Mouse (Mus musculus): ENCODE results near the gene Ccdc43. TPM values are rescaled to one million over a fixed set of nuclear protein-coding genes. Genes with fewer than 3 reads are reported as not detected.
A peak's percentile ranks its signal among the peaks of the same experiment; 100 is the strongest.

The Ccdc43 gene
- polyA plus RNA-seq, 1 experiment from 2014 or later = 31.9 TPM

- peaks cover 41% of the 10 kb centered on the region for H3K27me3 ChIP-seq (replicated peaks)
- peaks cover 8% of the 10 kb centered on the region; the same call in 1 of the 2 replicates for H3K4me1 ChIP-seq
- WGBS = 65% methylated on average over 3 of the region's 3 CpGs
- H3K36me3 ChIP-seq = no peaks in the 10 kb centered on the region
- no peak within 1 kb of the TSS for H3K4me2 ChIP-seq
- H3K27ac ChIP-seq (replicated peaks) = no peak within 1 kb of the TSS
- no peak for ATAC-seq (ENCODE audit: extremely low read depth, insufficient number of reproducible peaks, low FRiP score, low TSS enrichment)
- peaks cover 13% of the 10 kb centered on the region for H3K9me3 ChIP-seq
- no peak within 1 kb of the TSS for H3K4me3 ChIP-seq
- H3K9ac ChIP-seq = no peak within 1 kb of the TSS
Observed at GRCm38 (mm10) chr11:102663416-102663815, 34.2 kb downstream of the Ccdc43 start, which contains the start of gene Meioc. TSS of gene Meioc (plus strand) at chr11:102663716.

GRCm38 (mm10) chr11:102656931-102657330, 40.7 kb downstream of the Ccdc43 start:
- Histone ChIP-seq H3K9me3 (no peaks in the 10 kb centered on the region), H3K27me3 (replicated peaks) (no peaks in the 10 kb centered on the region), H3K4me2 (no peak overlapping the region), H3K27ac (replicated peaks) (no peak overlapping the region), H3K36me3 (no peaks in the 10 kb centered on the region), H3K9ac (no peak overlapping the region), H3K4me1 (no peaks in the 10 kb centered on the region), H3K4me3 (no peak overlapping the region)
- 64% methylated on average over 6 of the region's 6 CpGs for WGBS
- no peak for ATAC-seq (ENCODE audit: extremely low read depth, insufficient number of reproducible peaks, low FRiP score, low TSS enrichment)

GRCm38 (mm10) chr11:102656326-102656926, 41.2 kb downstream of the Ccdc43 start:
- H3K4me2 ChIP-seq = no peak overlapping the region
- H3K27ac ChIP-seq (replicated peaks) = no peak overlapping the region
- no peaks in the 10 kb centered on the region for H3K9me3 ChIP-seq
- H3K4me1 ChIP-seq = no peaks in the 10 kb centered on the region
- no peaks in the 10 kb centered on the region for H3K36me3 ChIP-seq
- H3K9ac ChIP-seq = no peak overlapping the region
- no peaks in the 10 kb centered on the region for H3K27me3 ChIP-seq (replicated peaks)
- H3K4me3 ChIP-seq = no peak overlapping the region
- 25% methylated on average over 4 of the region's 4 CpGs for WGBS
- ATAC-seq (ENCODE audit: extremely low read depth, insufficient number of reproducible peaks, low FRiP score, low TSS enrichment) = no peak

GRCm38 (mm10) chr11:102655888-102656287, 41.7 kb downstream of the Ccdc43 start:
- H3K36me3 ChIP-seq = no peaks in the 10 kb centered on the region
- H3K4me3 ChIP-seq = no peak overlapping the region
- no peak for ATAC-seq (ENCODE audit: extremely low read depth, insufficient number of reproducible peaks, low FRiP score, low TSS enrichment)
- WGBS = 52% methylated on average over 8 of the region's 8 CpGs
- no peak overlapping the region for H3K4me2 ChIP-seq
- H3K27ac ChIP-seq (replicated peaks) = no peak overlapping the region
- H3K9ac ChIP-seq = no peak overlapping the region
- H3K9me3 ChIP-seq = no peaks in the 10 kb centered on the region
- H3K4me1 ChIP-seq = no peaks in the 10 kb centered on the region
- no peaks in the 10 kb centered on the region for H3K27me3 ChIP-seq (replicated peaks)

- Histone ChIP-seq H3K36me3 (no peaks in the 10 kb centered on the region), H3K4me3 (no peak overlapping the region), H3K9ac (no peak overlapping the region), H3K27me3 (replicated peaks) (no peaks in the 10 kb centered on the region), H3K9me3 (no peaks in the 10 kb centered on the region), H3K27ac (replicated peaks) (no peak overlapping the region), H3K4me2 (no peak overlapping the region), H3K4me1 (peaks cover 3% of the 10 kb centered on the region; the same call in 1 of the 2 replicates)
- no peak for ATAC-seq (ENCODE audit: extremely low read depth, insufficient number of reproducible peaks, low FRiP score, low TSS enrichment)
- 55% methylated on average over 3 of the region's 3 CpGs for WGBS
Observed at GRCm38 (mm10) chr11:102652844-102653243, 44.7 kb downstream of the Ccdc43 start.

- no peak overlapping the region for H3K9ac ChIP-seq
- H3K9me3 ChIP-seq = no peaks in the 10 kb centered on the region
- no peak overlapping the region for H3K27ac ChIP-seq (replicated peaks)
- ATAC-seq (ENCODE audit: extremely low read depth, insufficient number of reproducible peaks, low FRiP score, low TSS enrichment) = no peak
- H3K4me2 ChIP-seq = 0 out of 2 replicates have a peak overlapping the region, but pooled peaks have one; percentile 19
- no peak overlapping the region for H3K4me3 ChIP-seq
- no peaks in the 10 kb centered on the region for H3K27me3 ChIP-seq (replicated peaks)
- H3K4me1 ChIP-seq = peaks cover 13% of the 10 kb centered on the region
- 2% methylated on average over 9 of the region's 9 CpGs for WGBS
- H3K36me3 ChIP-seq = no peaks in the 10 kb centered on the region
Observed at GRCm38 (mm10) chr11:102651381-102651780, 46.2 kb downstream of the Ccdc43 start.

GRCm38 (mm10) chr11:102647885-102648284, 49.7 kb downstream of the Ccdc43 start:
- Histone ChIP-seq H3K4me3 (no peak overlapping the region), H3K36me3 (no peaks in the 10 kb centered on the region), H3K27me3 (replicated peaks) (no peaks in the 10 kb centered on the region), H3K9ac (0 out of 2 replicates have a peak overlapping the region, but pooled peaks have one; percentile 28), H3K4me1 (peaks cover 48% of the 10 kb centered on the region), H3K9me3 (no peaks in the 10 kb centered on the region), H3K27ac (replicated peaks) (peak overlapping the region; percentile 20; the same call in 1 of the 2 replicates), H3K4me2 (no peak overlapping the region)
- 54% methylated on average over 12 of the region's 12 CpGs for WGBS
- ATAC-seq (ENCODE audit: extremely low read depth, insufficient number of reproducible peaks, low FRiP score, low TSS enrichment) = no peak

GRCm38 (mm10) chr11:102646226-102646625, 51.4 kb downstream of the Ccdc43 start:
- Histone ChIP-seq H3K27ac (replicated peaks) (peak overlapping the region; percentile 94), H3K4me1 (peaks cover 52% of the 10 kb centered on the region), H3K27me3 (replicated peaks) (no peaks in the 10 kb centered on the region), H3K36me3 (no peaks in the 10 kb centered on the region), H3K9me3 (no peaks in the 10 kb centered on the region), H3K4me2 (peak overlapping the region; percentile 30; the same call in 1 of the 2 replicates), H3K4me3 (no peak overlapping the region), H3K9ac (peak overlapping the region; percentile 47; the same call in 1 of the 2 replicates)
- no peak for ATAC-seq (ENCODE audit: extremely low read depth, insufficient number of reproducible peaks, low FRiP score, low TSS enrichment)
- 65% methylated on average over 13 of the region's 13 CpGs for WGBS

GRCm38 (mm10) chr11:102643891-102644382, 53.6 kb downstream of the Ccdc43 start:
- ATAC-seq (ENCODE audit: extremely low read depth, insufficient number of reproducible peaks, low FRiP score, low TSS enrichment) = peak; percentile 72
- peak overlapping the region; percentile 94 for H3K27ac ChIP-seq (replicated peaks)
- no peaks in the 10 kb centered on the region for H3K9me3 ChIP-seq
- no peak overlapping the region for H3K4me3 ChIP-seq
- peak overlapping the region; percentile 36 for H3K4me2 ChIP-seq
- no peaks in the 10 kb centered on the region for H3K27me3 ChIP-seq (replicated peaks)
- WGBS = 12% methylated on average over 10 of the region's 10 CpGs
- peaks cover 74% of the 10 kb centered on the region for H3K4me1 ChIP-seq
- 0 out of 2 replicates have a peak overlapping the region, but pooled peaks have one; percentile 16 for H3K9ac ChIP-seq
- no peaks in the 10 kb centered on the region for H3K36me3 ChIP-seq

- no peak for ATAC-seq (ENCODE audit: extremely low read depth, insufficient number of reproducible peaks, low FRiP score, low TSS enrichment)
- peaks cover 55% of the 10 kb centered on the region for H3K4me1 ChIP-seq
Observed at GRCm38 (mm10) chr11:102636887-102637286, 60.7 kb downstream of the Ccdc43 start.

More at GRCm38 (mm10) chr11:102636887-102637286, 60.7 kb downstream of the Ccdc43 start:
- Histone ChIP-seq H3K27me3 (replicated peaks) (no peaks in the 10 kb centered on the region), H3K9me3 (no peaks in the 10 kb centered on the region), H3K36me3 (no peaks in the 10 kb centered on the region), H3K4me2 (no peak overlapping the region), H3K4me3 (no peak overlapping the region), H3K27ac (replicated peaks) (no peak overlapping the region), H3K9ac (no peak overlapping the region)
- 42% methylated on average over 12 of the region's 12 CpGs for WGBS

All from heart, embryonic 13.5 days (tissue).